Mouse (Mus musculus): Measurements from ENCODE around the gene Vps13d. TPM values are rescaled to one million over a fixed set of nuclear protein-coding genes. Genes with fewer than 3 reads are reported as not detected.
A peak's percentile ranks its signal among the peaks of the same experiment; 100 is the strongest.

Vps13d gene
- polyA plus RNA-seq, 1 experiment from 2014 or later = 7.8 TPM

- Histone ChIP-seq H3K27ac (replicated peaks) (no peak overlapping the region), H3K36me3 (peaks cover 82% of the 10 kb centered on the region), H3K9ac (replicated peaks) (no peak overlapping the region), H3K4me1 (no peaks in the 10 kb centered on the region), H3K4me2 (no peak overlapping the region), H3K9me3 (replicated peaks) (no peaks in the 10 kb centered on the region), H3K4me3 (replicated peaks) (no peak overlapping the region), H3K27me3 (replicated peaks) (no peaks in the 10 kb centered on the region)
- ATAC-seq (ENCODE audit: low FRiP score) = no peak
- 83% methylated on average over 6 of the region's 6 CpGs for WGBS
These were observed 92.7 kb downstream of the Vps13d start for GRCm38 (mm10) chr4:145101823-145102718.

- no peak overlapping the region for H3K4me3 ChIP-seq (replicated peaks)
- H3K4me2 ChIP-seq = no peak overlapping the region
- peaks cover 79% of the 10 kb centered on the region for H3K36me3 ChIP-seq
- no peaks in the 10 kb centered on the region for H3K27me3 ChIP-seq (replicated peaks)
- H3K4me1 ChIP-seq = no peaks in the 10 kb centered on the region
- no peak overlapping the region; the same call in 1 of the 2 replicates for H3K27ac ChIP-seq (replicated peaks)
- H3K9me3 ChIP-seq (replicated peaks) = no peaks in the 10 kb centered on the region
- WGBS = 82% methylated on average over 6 of the region's 6 CpGs
- H3K9ac ChIP-seq (replicated peaks) = no peak overlapping the region
- ATAC-seq (ENCODE audit: low FRiP score) = no peak
These were observed 95.0 kb downstream of the Vps13d start for GRCm38 (mm10) chr4:145099853-145100252.

- Histone ChIP-seq H3K27me3 (replicated peaks) (no peaks in the 10 kb centered on the region), H3K9me3 (replicated peaks) (no peaks in the 10 kb centered on the region), H3K4me2 (no peak overlapping the region), H3K36me3 (peaks cover 80% of the 10 kb centered on the region), H3K4me3 (replicated peaks) (no peak overlapping the region), H3K27ac (replicated peaks) (no peak overlapping the region), H3K4me1 (no peaks in the 10 kb centered on the region), H3K9ac (replicated peaks) (no peak overlapping the region)
- 83% methylated on average over 1 of the region's 1 CpGs for WGBS
- ATAC-seq (ENCODE audit: low FRiP score) = no peak
These were observed 95.5 kb downstream of the Vps13d start for GRCm38 (mm10) chr4:145099344-145099743.

GRCm38 (mm10) chr4:145097974-145098373, 96.8 kb downstream of the Vps13d start:
- Histone ChIP-seq H3K27ac (replicated peaks) (no peak overlapping the region), H3K36me3 (peaks cover 83% of the 10 kb centered on the region)

GRCm38 (mm10) chr4:145096481-145097039, 98.2 kb downstream of the Vps13d start:
- peaks cover 83% of the 10 kb centered on the region for H3K36me3 ChIP-seq
- H3K9me3 ChIP-seq (replicated peaks) = no peaks in the 10 kb centered on the region
- H3K27ac ChIP-seq (replicated peaks) = no peak overlapping the region
- H3K27me3 ChIP-seq (replicated peaks) = no peaks in the 10 kb centered on the region
- no peak overlapping the region for H3K4me3 ChIP-seq (replicated peaks)
- H3K4me1 ChIP-seq = no peaks in the 10 kb centered on the region
- no peak overlapping the region for H3K4me2 ChIP-seq
- 74% methylated on average over 5 of the region's 5 CpGs for WGBS
- H3K9ac ChIP-seq (replicated peaks) = no peak overlapping the region
- ATAC-seq (ENCODE audit: low FRiP score) = no peak

More at GRCm38 (mm10) chr4:145097974-145098373, 96.8 kb downstream of the Vps13d start:
- Histone ChIP-seq H3K27me3 (replicated peaks) (no peaks in the 10 kb centered on the region), H3K4me2 (no peak overlapping the region), H3K9ac (replicated peaks) (no peak overlapping the region), H3K9me3 (replicated peaks) (no peaks in the 10 kb centered on the region), H3K4me3 (replicated peaks) (no peak overlapping the region), H3K4me1 (no peaks in the 10 kb centered on the region)
- no peak for ATAC-seq (ENCODE audit: low FRiP score)
- 95% methylated on average over 3 of the region's 3 CpGs for WGBS

GRCm38 (mm10) chr4:145086509-145086908, 108.3 kb downstream of the Vps13d start:
- no peaks in the 10 kb centered on the region for H3K4me1 ChIP-seq
- WGBS = 86% methylated on average over 4 of the region's 4 CpGs
- H3K27ac ChIP-seq (replicated peaks) = no peak overlapping the region
- peaks cover 81% of the 10 kb centered on the region for H3K36me3 ChIP-seq
- H3K4me3 ChIP-seq (replicated peaks) = no peak overlapping the region
- H3K9ac ChIP-seq (replicated peaks) = no peak overlapping the region
- H3K27me3 ChIP-seq (replicated peaks) = no peaks in the 10 kb centered on the region
- ATAC-seq (ENCODE audit: low FRiP score) = no peak
- no peak overlapping the region for H3K4me2 ChIP-seq
- H3K9me3 ChIP-seq (replicated peaks) = no peaks in the 10 kb centered on the region

GRCm38 (mm10) chr4:145079324-145079723, 115.5 kb downstream of the Vps13d start:
- no peak for ATAC-seq (ENCODE audit: low FRiP score)
- H3K4me3 ChIP-seq (replicated peaks) = no peak overlapping the region
- no peak overlapping the region for H3K9ac ChIP-seq (replicated peaks)
- peaks cover 76% of the 10 kb centered on the region for H3K36me3 ChIP-seq
- no peaks in the 10 kb centered on the region for H3K9me3 ChIP-seq (replicated peaks)
- H3K4me2 ChIP-seq = no peak overlapping the region
- no peaks in the 10 kb centered on the region for H3K4me1 ChIP-seq
- 91% methylated on average over 2 of the region's 2 CpGs for WGBS
- no peaks in the 10 kb centered on the region for H3K27me3 ChIP-seq (replicated peaks)
- H3K27ac ChIP-seq (replicated peaks) = no peak overlapping the region

GRCm38 (mm10) chr4:145074276-145074675, 120.5 kb downstream of the Vps13d start:
- H3K27ac ChIP-seq (replicated peaks) = no peak overlapping the region
- 92% methylated on average over 2 of the region's 2 CpGs for WGBS
- peaks cover 79% of the 10 kb centered on the region for H3K36me3 ChIP-seq
- H3K9me3 ChIP-seq (replicated peaks) = no peaks in the 10 kb centered on the region
- H3K27me3 ChIP-seq (replicated peaks) = no peaks in the 10 kb centered on the region
- no peak overlapping the region for H3K9ac ChIP-seq (replicated peaks)
- no peak overlapping the region for H3K4me2 ChIP-seq
- no peak overlapping the region for H3K4me3 ChIP-seq (replicated peaks)
- no peaks in the 10 kb centered on the region for H3K4me1 ChIP-seq
- no peak for ATAC-seq (ENCODE audit: low FRiP score)

GRCm38 (mm10) chr4:145073728-145074127, 121.1 kb downstream of the Vps13d start:
- Histone ChIP-seq H3K4me2 (no peak overlapping the region), H3K4me3 (replicated peaks) (no peak overlapping the region), H3K9me3 (replicated peaks) (no peaks in the 10 kb centered on the region), H3K9ac (replicated peaks) (no peak overlapping the region), H3K36me3 (peaks cover 75% of the 10 kb centered on the region), H3K27me3 (replicated peaks) (no peaks in the 10 kb centered on the region), H3K4me1 (no peaks in the 10 kb centered on the region), H3K27ac (replicated peaks) (no peak overlapping the region)
- WGBS = 93% methylated on average over 7 of the region's 7 CpGs
- ATAC-seq (ENCODE audit: low FRiP score) = no peak

- H3K4me1 ChIP-seq = 0 out of 2 replicates have a peak, but pooled peaks cover 3% of the 10 kb centered on the region
- H3K9ac ChIP-seq (replicated peaks) = no peak overlapping the region
- no peak overlapping the region for H3K27ac ChIP-seq (replicated peaks)
- WGBS = 90% methylated on average over 7 of the region's 7 CpGs
- no peaks in the 10 kb centered on the region for H3K9me3 ChIP-seq (replicated peaks)
- H3K4me2 ChIP-seq = no peak overlapping the region
- H3K4me3 ChIP-seq (replicated peaks) = no peak overlapping the region
- no peaks in the 10 kb centered on the region for H3K27me3 ChIP-seq (replicated peaks)
- no peak for ATAC-seq (ENCODE audit: low FRiP score)
- H3K36me3 ChIP-seq = peaks cover 71% of the 10 kb centered on the region
These were observed 122.9 kb downstream of the Vps13d start for GRCm38 (mm10) chr4:145071942-145072341.

- H3K9ac ChIP-seq (replicated peaks) = no peak overlapping the region
- no peak for ATAC-seq (ENCODE audit: low FRiP score)
- 0 out of 2 replicates have a peak, but pooled peaks cover 3% of the 10 kb centered on the region for H3K4me1 ChIP-seq
- H3K36me3 ChIP-seq = peaks cover 70% of the 10 kb centered on the region
- no peak overlapping the region for H3K4me3 ChIP-seq (replicated peaks)
- 24% methylated on average over 6 of the region's 6 CpGs for WGBS
- H3K9me3 ChIP-seq (replicated peaks) = no peaks in the 10 kb centered on the region
- 0 out of 2 replicates have a peak overlapping the region, but pooled peaks have one; percentile 9 for H3K27ac ChIP-seq (replicated peaks)
- no peak overlapping the region for H3K4me2 ChIP-seq
- no peaks in the 10 kb centered on the region for H3K27me3 ChIP-seq (replicated peaks)
These were observed 127.7 kb downstream of the Vps13d start for GRCm38 (mm10) chr4:145067019-145067680.

All from neural tube, embryonic 15.5 days (tissue).